Mouse (Mus musculus): Measurements from ENCODE around the gene Smyd3.
A peak's percentile ranks its signal among the peaks of the same experiment; 100 is the strongest.

Smyd3 gene

DNA sequence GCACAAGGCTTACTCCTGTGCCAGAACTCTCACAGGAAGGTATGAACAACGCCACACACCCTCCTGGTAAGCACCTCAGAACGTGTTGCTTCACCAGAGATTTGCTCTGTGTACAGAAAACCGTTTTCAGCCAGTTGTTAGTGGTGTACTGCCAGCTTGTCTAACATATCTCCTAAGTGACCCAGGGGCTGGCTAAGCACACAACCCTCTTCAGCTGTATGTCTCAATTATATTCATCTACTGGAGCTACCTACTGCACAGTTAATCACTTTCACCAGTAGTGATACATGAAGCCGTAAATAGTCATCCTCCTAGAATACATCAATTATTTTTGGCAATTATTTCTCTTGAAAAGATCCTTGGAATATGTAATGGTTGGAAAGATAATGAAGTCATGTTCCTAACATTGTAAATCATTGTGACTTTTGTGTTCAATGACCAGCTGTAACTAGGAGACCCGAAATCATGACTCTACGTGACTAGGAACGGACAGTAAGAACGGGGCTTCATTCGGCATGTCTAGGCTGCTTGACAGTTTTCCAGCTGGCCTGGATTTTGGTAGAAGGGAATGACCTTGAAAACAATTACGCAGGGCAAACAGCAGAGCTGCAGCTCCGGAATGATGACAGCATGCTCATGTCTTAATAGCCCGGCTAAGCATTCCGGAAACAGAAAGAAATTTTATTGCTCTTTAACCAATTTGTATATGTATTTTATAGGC is 236.3 kb downstream of the Smyd3 start:
- no peak for DNase-seq

GRCm38 (mm10) chr1:179279116-179279515 is 238.7 kb downstream of the Smyd3 start:
- no peak for DNase-seq

DNA sequence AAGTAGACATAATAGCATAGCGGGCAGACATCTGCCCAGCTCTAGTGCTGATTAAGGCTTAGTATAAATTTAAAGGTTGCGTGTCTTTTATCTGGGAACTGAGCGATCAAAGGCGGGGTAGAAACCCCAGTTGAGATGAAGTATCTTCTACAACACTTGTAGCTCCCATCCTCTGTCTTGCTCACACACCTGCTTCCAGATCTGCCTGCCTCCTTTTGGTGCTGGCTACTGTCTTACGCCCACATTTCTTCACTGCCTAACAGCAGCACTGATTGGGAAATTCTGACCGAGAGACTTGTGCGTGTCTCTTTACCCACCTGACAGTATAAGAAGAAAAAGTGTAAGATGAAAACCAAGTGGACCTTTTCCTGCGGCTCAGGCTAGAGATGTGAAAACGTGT is 240.5 kb downstream of the Smyd3 start:
- no peak for DNase-seq

DNA sequence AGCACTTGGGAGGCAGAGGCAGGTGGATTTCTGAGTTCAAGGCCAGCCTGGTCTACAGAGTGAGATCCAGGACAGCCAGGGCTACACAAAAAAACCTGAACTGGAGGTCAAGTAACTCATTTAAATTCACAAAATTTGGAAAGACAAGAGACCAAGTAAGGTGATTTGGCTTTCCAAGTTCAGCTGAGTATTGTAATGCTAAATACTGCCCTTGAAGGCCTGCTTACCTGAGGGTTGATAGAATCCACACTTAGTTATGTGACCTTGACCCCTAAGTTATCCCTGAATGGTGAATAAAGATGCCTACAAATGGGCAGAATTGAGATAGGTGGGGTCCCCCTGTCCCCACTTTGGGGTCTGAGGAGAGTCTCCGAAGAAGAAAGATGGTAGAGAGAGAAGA is 241.0 kb downstream of the Smyd3 start:
- DNase-seq: no peak

- DNase-seq: no peak
These were observed 244.9 kb downstream of the Smyd3 start for GRCm38 (mm10) chr1:179272926-179273325.

GRCm38 (mm10) chr1:179272351-179272750 is 245.5 kb downstream of the Smyd3 start:
- no peak for DNase-seq

- no peak for DNase-seq
These were observed 250.9 kb downstream of the Smyd3 start for GRCm38 (mm10) chr1:179266936-179267335.

- peak; percentile 11 for DNase-seq
These were observed 256.3 kb downstream of the Smyd3 start for GRCm38 (mm10) chr1:179261496-179261966.

DNA sequence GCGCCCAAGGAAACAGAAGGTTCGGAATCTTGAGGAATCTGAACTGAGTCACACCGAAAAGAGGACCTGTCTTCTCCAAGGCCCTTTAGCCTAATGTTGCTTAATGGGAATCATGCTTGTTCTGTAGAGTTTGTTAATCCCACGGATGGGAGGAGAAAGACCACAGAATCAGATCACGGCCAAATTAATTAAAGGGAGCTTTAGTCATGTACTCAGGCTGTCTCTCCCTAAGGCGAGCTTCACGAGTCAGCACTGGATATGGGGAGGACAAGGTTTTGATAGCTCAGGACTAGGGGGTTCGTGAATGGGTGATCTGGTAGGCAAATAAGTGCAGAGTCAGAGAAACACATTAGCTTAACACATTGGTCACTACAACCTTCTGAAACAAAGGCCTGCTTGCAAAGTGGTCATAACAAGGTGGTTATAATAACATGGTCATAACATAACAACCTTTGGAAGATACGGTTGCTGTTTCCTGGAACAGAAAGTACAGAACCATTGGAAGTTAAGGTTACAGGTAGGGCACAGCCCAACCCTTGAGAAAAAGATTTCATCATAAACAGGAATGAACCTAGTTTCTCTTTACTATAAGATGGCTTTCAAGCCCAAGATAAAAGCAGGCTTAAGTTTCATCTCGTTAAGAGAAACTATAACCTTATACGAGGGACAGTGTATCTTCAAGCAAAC is 261.9 kb downstream of the Smyd3 start:
- no peak for DNase-seq

DNA sequence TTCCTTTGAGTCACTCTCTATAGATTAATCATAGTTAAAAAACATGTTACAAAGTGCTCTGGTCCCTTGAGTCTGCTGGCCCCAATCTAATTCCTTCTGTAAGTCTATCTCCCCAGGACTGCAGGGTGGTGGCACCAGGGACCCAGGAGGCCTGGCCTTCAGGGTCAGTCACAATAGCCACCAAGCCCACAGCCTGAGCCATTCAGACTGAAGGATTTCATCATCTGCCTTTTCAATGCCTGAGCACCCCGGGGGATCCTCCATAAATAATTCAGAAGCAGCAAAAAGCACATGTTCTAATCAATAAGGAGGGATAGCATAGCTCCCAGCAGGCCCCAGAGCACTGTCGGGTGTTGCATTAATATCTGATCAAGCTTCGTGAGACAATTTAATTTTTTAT is 263.3 kb downstream of the Smyd3 start:
- no peak for DNase-seq

GRCm38 (mm10) chr1:179252611-179253010 is 265.2 kb downstream of the Smyd3 start:
- DNase-seq: no peak

GRCm38 (mm10) chr1:179250388-179250787 is 267.5 kb downstream of the Smyd3 start:
- DNase-seq: no peak

DNA sequence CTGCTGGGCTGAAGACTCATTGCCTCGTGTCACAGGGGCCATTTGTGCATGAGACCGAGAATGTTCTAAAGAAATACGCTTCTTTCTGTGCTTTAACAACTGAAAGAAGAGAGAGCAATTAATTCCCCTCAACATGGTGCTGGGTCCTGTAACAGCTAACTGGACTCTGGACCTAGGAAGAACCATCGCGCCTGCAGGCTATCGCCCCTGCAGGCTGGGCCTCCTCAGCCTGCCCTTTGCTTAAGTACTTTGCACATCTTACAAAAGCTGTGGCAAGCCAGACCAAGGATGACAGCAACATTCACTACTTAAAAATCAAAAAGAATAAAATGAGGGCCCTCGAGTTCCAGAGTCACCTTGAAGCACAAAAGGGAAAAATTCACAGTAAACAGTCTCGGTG is 274.3 kb downstream of the Smyd3 start:
- DNase-seq: no peak

DNA sequence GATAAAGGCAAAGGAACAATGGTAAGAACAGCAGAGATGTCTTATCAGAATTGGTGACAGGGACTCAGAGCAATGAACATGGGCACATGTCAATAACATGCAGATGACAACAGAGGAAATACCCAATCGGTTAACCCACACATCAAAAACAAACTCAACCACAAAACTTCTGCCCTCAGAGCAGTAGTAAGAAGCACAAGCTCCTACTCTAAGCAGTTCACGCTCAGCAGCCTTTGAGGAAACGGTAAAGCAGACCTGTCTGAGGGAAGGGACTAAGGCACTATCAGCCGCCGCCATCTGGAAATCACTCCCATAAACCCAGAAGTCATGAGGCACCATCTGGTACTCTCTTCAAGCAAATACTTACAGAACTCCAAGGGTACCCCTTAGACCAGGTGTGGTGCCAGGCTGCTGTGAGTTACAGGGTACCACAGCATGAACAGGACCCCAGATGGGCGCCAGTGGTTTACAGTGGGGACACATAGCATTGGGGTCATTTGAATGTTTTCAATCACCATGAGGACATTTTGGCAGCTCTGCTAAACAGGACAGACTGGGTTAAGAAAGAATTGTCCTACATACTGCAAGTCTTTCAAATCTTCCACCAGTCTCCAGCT is 277.1 kb downstream of the Smyd3 start:
- peak; percentile 48 for DNase-seq

GRCm38 (mm10) chr1:179238639-179239038 is 279.2 kb downstream of the Smyd3 start:
- DNase-seq: no peak

GRCm38 (mm10) chr1:179237989-179238388 is 279.9 kb downstream of the Smyd3 start:
- DNase-seq: peak; percentile 42

DNA sequence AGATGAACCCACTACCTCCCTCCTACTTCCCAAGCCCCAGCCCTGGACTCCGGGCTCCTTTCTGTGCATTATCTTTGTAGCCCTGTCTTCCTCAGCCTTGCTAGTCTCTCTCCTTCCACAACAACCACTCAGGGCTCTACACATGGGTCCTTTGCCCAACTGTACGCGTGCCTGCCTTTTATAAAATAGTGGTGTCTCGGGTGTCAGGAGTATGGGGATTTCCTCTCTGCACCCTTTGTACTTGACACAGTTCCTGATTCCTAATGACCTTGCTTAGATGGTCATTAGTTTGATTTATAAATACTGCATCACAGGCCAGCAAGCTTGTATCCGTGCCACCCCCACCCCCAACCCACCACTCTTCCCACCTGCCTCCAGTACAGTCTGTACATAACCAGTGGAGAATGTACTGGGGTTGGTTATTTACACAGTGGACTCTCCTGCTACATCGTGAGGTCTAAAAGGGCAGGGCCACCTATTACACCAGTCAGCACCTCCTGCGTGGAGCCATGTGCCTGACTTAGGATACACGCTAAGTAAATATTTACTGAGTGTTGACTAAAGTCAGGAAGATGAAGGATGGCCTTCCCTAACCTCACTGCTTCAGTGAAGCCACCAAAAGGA is 281.5 kb downstream of the Smyd3 start:
- no peak for DNase-seq

DNA sequence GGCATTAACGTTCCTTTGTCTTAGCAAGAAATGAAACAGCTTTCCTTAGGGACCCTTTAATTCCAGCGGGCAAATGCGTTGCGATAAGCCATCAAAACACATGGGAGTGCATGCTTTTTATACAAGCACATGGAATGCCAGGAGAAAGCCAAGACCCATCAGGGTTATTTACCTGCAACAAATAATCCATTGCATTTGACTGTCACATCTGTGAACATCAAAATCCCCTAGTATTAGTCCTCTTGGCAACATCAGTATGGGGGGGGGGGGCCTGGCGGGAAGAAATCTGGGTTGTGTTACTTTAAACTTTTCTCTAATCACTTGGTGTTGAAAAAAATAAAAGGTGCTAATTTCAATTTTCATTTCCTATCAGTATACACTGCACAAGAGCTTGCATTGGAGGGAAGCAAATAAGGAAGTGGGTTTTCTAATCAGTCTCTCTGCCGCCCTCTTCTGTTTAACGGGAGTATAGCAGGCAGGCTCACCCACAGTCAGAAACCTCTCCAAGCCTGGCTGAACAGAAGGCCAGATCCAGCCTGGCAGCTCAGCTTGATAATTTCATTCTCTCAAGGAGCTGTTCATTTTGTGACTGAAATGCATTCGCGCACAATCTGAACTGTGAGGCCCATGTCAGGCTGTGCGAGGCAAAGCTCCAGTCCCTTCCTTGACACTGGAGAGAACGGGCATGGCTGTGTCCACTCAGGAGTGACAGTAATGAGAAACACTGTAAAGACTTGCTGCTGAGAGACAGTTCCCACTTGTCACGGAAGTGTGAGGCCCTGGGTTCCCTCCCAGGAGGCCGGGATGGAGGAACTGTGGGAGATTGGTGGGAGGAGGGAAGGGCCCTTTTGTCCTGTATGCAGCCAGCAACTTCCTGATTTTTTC is 285.8 kb downstream of the Smyd3 start:
- peak; percentile 66 for DNase-seq

GRCm38 (mm10) chr1:179229515-179229914 is 288.3 kb downstream of the Smyd3 start:
- peak; percentile 17 for DNase-seq

GRCm38 (mm10) chr1:179220290-179220689 is 297.6 kb downstream of the Smyd3 start:
- DNase-seq: no peak

DNA sequence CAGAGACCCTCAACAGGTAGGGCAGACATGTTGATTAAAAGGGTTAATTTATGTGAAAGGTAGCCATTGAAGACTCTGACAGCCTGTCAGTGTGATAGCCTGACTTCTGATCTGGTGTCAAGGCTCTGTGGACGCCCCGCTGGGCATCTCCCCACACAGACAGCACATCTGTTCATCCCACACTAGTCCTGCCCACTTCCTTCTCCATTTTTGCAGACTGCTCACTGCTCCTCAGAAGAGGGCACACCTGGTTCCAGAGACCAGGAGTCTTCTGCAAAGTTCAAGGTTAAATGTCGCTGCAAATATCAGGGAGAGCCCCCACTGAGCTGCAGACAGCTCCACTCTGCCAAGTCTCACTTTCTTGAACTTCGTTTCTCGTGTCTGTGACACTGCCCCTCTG is 299.8 kb downstream of the Smyd3 start:
- DNase-seq: no peak

GRCm38 (mm10) chr1:179217036-179217435 is 300.8 kb downstream of the Smyd3 start:
- no peak for DNase-seq

GRCm38 (mm10) chr1:179213381-179213780 is 304.5 kb downstream of the Smyd3 start:
- DNase-seq: no peak

All from thymus, postnatal 14 days (tissue).